Mouse (Mus musculus) CH12.LX (cell line): Measurements from ENCODE around the gene Lrrc3c.

Experiments used
- CHD2 ChIP-seq: IDR thresholded peaks from 2 replicates; pipeline ENCODE4 v1.6.1; 2011; ENCODE audit warnings: low read length, improper control_type of control experiment
- CTCF ChIP-seq, 2 experiments: IDR thresholded peaks in 1 of 2; conservative IDR thresholded peaks in 1 of 2; 2 replicates each; pipeline ENCODE4 v1.5.1; 2011 to 2012; ENCODE audit warnings: low read depth in 2 of 2, low read length in 2 of 2, improper control_type of control experiment in 1 of 2, inconsistent platforms in 1 of 2, mild to moderate bottlenecking in 1 of 2, moderate library complexity in 1 of 2
- E2F4 ChIP-seq: IDR thresholded peaks from 2 replicates; pipeline ENCODE4 v1.6.1; 2011; ENCODE audit warnings: low read depth, low read length, improper control_type of control experiment; ENCODE audit not compliant: insufficient replicate concordance
- EP300 ChIP-seq: IDR thresholded peaks from 2 replicates; pipeline ENCODE4 v1.6.1; 2011; ENCODE audit warnings: low read length, improper control_type of control experiment
- IRF4 ChIP-seq: IDR thresholded peaks from 2 replicates; pipeline ENCODE4 v1.6.1; 2014; ENCODE audit warnings: low read depth, mild to moderate bottlenecking, inconsistent platforms, low read length, improper control_type of control experiment
- MYC ChIP-seq: IDR thresholded peaks from 2 replicates; pipeline ENCODE4 v1.6.1; 2011; ENCODE audit warnings: low read depth, mild to moderate bottlenecking, improper control_type of control experiment, low read length
- NRF1 ChIP-seq: IDR thresholded peaks from 2 replicates; pipeline ENCODE4 v1.6.1; 2014; ENCODE audit warnings: low read depth, mild to moderate bottlenecking, inconsistent platforms, low read length, improper control_type of control experiment, moderate library complexity
- POLR2A ChIP-seq: IDR thresholded peaks from 2 replicates; pipeline ENCODE4 v1.6.1; 2011; ENCODE audit warnings: low read depth, mild to moderate bottlenecking, improper control_type of control experiment, low read length
- UBTF ChIP-seq: IDR thresholded peaks from 2 replicates; pipeline ENCODE4 v1.6.1; 2012; ENCODE audit warnings: low read depth, mild to moderate bottlenecking, inconsistent platforms, low read length, improper control_type of control experiment, moderate library complexity
- ZNF384 ChIP-seq: IDR thresholded peaks from 2 replicates; pipeline ENCODE4 v1.6.1; 2012; ENCODE audit warnings: low read depth, low read length, improper control_type of control experiment, inconsistent platforms

- TF ChIP-seq CTCF (conservative IDR thresholded peaks at IDR 0.05 in 1 of 2, IDR thresholded peaks at IDR 0.05 in 1 of 2; ENCODE audit: low read depth in 2 of 2, low read length in 2 of 2) (peak in 1 of 2 experiments; percentile 73), POLR2A (no peak), NRF1 (no peak), IRF4 (no peak), E2F4 (no peak), EP300 (no peak), ZNF384 (no peak), MYC (no peak), CHD2 (no peak), UBTF (no peak)
Observed at GRCm38 (mm10) chr11:98603953-98604352, 5.9 kb downstream of the Lrrc3c start.
